Mouse (Mus musculus) E14TG2a.4 (cell line): ENCODE measurements at regions not wholly inside any gene's neighbourhood (a gene's known extent, or its start where the extent isn't known, plus 50 kb on each side); places are given as distances from the start of the nearest gene placed in this dataset.

Source experiments
- H3K27me3 ChIP-seq: 2 replicates; pipeline ENCODE4 v1.6.1; 2014; ENCODE audit warnings: low read length, control low read depth; ENCODE audit not compliant: insufficient read depth
- H3K36me3 ChIP-seq: 2 replicates; pipeline ENCODE4 v1.6.1; 2014; ENCODE audit warnings: low read length, control low read depth; ENCODE audit not compliant: insufficient read depth
- H3K4me1 ChIP-seq: replicated peaks from 2 replicates; pipeline ENCODE4 v1.6.1; 2014; ENCODE audit warnings: low read depth, low read length, control low read depth
- H3K4me3 ChIP-seq: replicated peaks from 2 replicates; pipeline ENCODE4 v1.5.1; 2014; ENCODE audit warnings: mild to moderate bottlenecking, low read length
- H3K9me3 ChIP-seq: 2 replicates; pipeline ENCODE4 v1.6.1; 2014; ENCODE audit warnings: low read length, control low read depth
- CTCF ChIP-seq: conservative IDR thresholded peaks from 2 replicates; pipeline ENCODE4 v1.5.1; 2014; ENCODE audit warnings: low read length
- NANOG ChIP-seq: IDR thresholded peaks from 2 replicates; pipeline ENCODE4 v1.6.1; 2014; ENCODE audit warnings: borderline replicate concordance, low read length, mixed read lengths
- POU5F1 ChIP-seq: IDR thresholded peaks from 2 replicates; pipeline ENCODE4 v1.6.1; 2014; ENCODE audit warnings: low read length, borderline replicate concordance

DNA sequence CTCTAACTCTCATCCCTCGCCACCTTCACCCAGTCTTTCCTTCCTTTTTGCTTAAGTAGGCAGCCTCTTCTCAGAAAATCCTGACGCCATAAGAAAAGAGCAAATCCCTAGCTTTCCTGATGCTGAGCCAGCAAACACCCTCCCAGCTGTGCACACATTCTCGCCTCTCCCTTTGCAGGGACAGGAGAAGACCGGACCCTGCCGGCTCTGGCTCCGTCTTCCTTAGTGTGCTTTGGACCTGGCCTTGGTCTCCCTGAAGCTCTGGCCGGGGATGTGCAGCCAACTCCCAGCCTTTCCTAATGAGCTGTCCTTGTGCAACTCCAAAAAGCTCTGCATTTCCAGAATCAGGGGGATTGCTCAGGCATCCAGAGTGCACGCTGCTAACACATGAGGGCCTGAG is 191.5 kb upstream of the Rgma start:
- H3K36me3 ChIP-seq, result no peaks in the 10 kb centered on the region
- H3K27me3 ChIP-seq, result peaks cover 9% of the 10 kb centered on the region; the same call in 1 of the 2 replicates
- no peaks in the 10 kb centered on the region for H3K9me3 ChIP-seq
- H3K4me3 ChIP-seq, result no peak overlapping the region
- TF ChIP-seq CTCF, result no peak
- no peak for TF ChIP-seq POU5F1
- no peak for TF ChIP-seq NANOG
- H3K4me1 ChIP-seq, result no peaks in the 10 kb centered on the region

DNA sequence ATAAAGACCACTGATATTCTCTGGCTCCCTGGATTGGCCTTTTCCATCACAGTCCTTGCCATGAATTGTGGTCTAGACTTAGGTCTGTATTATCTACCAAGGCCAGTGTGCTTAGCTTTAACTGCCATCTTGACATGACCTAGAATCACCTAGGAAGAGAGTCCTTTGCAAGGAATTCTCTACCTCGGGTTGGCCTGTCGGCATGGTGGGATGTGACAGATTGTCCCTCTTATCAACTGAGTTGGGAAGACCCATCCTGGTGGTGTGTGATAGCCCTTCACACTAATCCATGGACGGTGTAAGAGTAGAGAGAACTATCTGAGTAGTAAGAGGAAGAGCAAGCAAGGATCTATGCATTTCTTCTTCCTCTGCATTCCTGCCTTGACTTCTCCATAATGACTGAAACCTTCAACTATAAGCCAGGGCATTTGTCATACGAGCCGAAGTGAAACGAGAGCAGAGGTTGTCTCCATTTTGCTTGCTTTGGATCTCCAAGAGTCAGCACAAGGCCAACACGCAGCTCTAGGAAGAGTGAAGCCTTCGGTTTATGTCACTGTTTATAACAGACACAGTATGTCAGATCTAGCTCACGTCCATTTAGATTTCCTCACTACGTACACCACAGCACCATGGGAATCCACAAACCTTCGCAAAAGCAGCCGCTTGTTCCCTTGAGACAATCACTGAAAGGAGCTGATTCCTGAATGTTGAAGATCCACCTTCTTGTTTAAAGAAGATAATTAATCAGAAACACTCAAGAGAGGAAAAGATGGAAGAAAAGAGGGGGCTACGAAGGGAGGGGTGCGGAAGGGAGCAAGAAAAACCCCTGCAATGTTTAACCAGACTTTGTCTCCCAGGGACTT is 190.9 kb upstream of the Rgma start:
- no peaks in the 10 kb centered on the region for H3K9me3 ChIP-seq
- H3K36me3 ChIP-seq, result no peaks in the 10 kb centered on the region
- no peaks in the 10 kb centered on the region for H3K4me1 ChIP-seq
- no peak for TF ChIP-seq CTCF
- no peak for TF ChIP-seq NANOG
- TF ChIP-seq POU5F1, result no peak
- no peak overlapping the region for H3K4me3 ChIP-seq
- peaks cover 9% of the 10 kb centered on the region; the same call in 1 of the 2 replicates for H3K27me3 ChIP-seq

DNA sequence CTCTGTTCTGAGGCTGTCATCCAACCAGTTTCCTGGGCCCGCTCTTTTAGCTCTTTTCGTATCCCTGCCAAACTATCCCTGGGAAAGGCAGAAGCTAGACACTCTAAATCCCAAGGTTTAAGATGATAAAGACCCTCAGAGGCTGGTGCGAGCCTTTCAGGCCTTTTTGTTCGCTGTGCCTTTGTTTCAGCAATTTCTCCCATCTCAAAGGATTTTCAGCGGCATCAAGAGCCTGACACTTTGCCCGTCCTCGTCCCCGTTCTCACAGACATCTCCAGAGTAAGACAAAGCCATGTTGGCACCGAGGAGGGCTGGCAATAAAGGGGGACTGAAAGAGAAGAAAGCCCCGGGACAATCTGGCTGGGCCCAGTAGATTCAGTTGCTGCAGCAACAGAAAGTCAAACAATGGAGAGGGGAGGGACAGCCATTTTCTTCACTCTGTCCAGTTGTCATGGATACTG is 190.2 kb upstream of the Rgma start:
- H3K4me1 ChIP-seq, result no peaks in the 10 kb centered on the region
- no peaks in the 10 kb centered on the region for H3K9me3 ChIP-seq
- TF ChIP-seq CTCF, result no peak
- no peak for TF ChIP-seq NANOG
- TF ChIP-seq POU5F1, result no peak
- no peaks in the 10 kb centered on the region for H3K36me3 ChIP-seq
- H3K27me3 ChIP-seq, result peaks cover 9% of the 10 kb centered on the region; the same call in 1 of the 2 replicates
- H3K4me3 ChIP-seq, result no peak overlapping the region

DNA sequence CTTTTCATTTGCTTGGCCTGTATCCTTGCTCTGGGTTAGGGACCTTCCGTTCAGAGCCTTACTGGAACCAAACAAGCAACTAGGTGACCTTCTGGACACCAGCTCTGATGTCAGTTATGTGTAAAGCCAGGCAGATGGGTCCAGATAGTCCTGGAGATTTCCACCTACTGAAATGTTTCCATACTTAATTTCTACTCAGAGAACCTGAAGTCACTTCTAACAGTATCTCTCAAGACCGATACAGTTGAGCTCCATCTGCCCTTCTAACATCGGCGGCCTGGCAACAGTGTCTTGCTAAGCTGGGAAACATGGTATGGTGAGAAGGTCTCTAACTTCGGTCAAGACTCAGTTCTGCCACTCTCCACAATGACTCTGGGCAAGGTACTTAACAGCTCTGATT is 189.7 kb upstream of the Rgma start:
- TF ChIP-seq CTCF, result no peak
- TF ChIP-seq POU5F1, result no peak
- no peak for TF ChIP-seq NANOG
- H3K36me3 ChIP-seq, result no peaks in the 10 kb centered on the region
- H3K9me3 ChIP-seq, result no peaks in the 10 kb centered on the region
- no peaks in the 10 kb centered on the region for H3K4me1 ChIP-seq
- no peak overlapping the region for H3K4me3 ChIP-seq
- H3K27me3 ChIP-seq, result peaks cover 9% of the 10 kb centered on the region; the same call in 1 of the 2 replicates

DNA sequence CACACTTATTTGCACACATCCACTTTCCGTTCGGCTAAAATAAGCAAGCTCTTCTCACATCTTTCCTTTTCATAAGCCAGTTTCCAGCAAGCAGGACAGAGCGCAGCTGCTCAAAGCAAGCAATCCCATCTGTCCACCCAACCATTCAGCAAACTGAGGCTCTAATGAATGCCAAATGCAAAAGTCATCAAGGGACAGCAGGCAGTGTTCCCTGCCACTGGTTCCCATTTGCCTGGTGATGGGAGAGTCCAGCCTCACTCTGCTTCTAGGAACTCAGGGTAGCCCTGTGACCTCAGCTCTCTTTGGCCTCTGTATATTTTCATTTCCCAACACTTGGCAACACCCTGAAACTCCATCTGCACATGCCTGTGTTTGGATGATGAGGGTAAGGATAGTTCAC is 188.8 kb upstream of the Rgma start:
- no peak for TF ChIP-seq NANOG
- TF ChIP-seq CTCF, result no peak
- TF ChIP-seq POU5F1, result no peak
- no peaks in the 10 kb centered on the region for H3K36me3 ChIP-seq
- no peaks in the 10 kb centered on the region for H3K4me1 ChIP-seq
- H3K4me3 ChIP-seq, result no peak overlapping the region
- peaks cover 9% of the 10 kb centered on the region; the same call in 1 of the 2 replicates for H3K27me3 ChIP-seq
- H3K9me3 ChIP-seq, result no peaks in the 10 kb centered on the region

DNA sequence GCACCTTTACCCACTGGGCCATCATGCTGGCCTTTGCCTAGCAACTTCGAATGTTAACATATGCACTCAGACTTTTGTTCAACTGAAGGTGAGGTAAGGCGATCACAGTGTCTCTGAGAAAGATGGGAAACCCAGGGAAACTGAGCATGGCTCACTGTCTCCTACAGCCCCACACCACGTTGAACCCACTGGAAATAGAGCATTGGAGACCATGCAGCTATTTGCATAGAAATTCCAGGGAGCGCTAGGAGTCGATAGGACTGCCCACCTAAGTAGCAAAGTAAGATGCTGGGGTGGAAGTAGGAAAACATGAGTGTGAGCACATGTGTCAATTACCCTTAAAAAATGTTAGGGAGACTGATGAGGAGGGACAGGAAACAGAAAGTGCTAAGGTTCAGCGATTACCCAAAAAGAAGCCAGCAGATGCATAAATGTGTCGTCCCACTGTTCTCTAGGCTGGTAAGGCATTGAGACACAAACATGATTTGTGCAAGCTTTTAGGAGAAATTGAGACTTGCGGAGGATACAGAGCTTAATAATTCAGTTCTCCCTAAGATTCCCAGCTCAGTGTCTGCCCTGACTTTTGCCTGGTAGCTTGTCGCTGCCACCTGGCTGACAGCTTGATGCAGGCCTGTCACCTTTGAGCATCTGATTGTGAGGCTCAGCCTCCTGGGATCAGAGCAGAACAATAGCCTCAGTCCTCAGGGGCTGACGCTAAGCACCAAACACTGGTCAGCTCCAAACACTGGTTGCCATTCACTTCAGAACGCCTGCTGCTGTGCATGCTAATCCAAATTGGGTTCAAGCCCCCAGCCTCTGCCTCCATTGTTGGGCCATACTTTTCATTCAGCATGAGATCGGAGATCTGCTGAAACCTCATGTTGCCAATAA is 183.7 kb upstream of the Rgma start:
- TF ChIP-seq NANOG (no peak), POU5F1 (no peak), CTCF (no peak)

DNA sequence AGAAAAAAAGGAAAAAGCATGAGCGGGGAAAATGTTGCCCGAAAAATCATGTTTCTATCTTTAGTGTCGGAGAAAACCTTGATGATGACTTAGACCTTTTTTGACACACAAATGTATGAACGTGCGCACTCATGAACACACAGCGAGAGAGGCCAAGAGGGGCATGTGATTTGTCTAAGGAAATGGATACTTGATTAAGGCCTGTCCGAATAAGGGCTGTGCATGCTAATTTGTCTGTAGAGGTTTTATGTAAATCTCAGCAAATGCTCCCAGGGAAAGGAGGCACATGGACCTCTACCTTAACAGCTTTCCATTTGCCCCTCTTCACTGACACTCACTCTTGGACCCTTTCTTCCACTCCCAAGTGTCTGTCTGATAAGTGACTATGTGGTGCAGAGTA is 182.5 kb upstream of the Rgma start:
- H3K36me3 ChIP-seq, result no peaks in the 10 kb centered on the region
- TF ChIP-seq CTCF (no peak), POU5F1 (no peak)
- H3K4me1 ChIP-seq, result 0 out of 2 replicates have a peak, but pooled peaks cover 2% of the 10 kb centered on the region
- H3K9me3 ChIP-seq, result no peaks in the 10 kb centered on the region
- H3K4me3 ChIP-seq, result no peak overlapping the region
- peaks cover 4% of the 10 kb centered on the region; the same call in 1 of the 2 replicates for H3K27me3 ChIP-seq

More for the DNA sequence above, 183.7 kb upstream of the Rgma start:
- Histone ChIP-seq H3K4me1 (0 out of 2 replicates have a peak, but pooled peaks cover 2% of the 10 kb centered on the region), H3K4me3 (no peak overlapping the region), H3K27me3 (no peaks in the 10 kb centered on the region; the same call in 1 of the 2 replicates), H3K9me3 (no peaks in the 10 kb centered on the region), H3K36me3 (no peaks in the 10 kb centered on the region)

DNA sequence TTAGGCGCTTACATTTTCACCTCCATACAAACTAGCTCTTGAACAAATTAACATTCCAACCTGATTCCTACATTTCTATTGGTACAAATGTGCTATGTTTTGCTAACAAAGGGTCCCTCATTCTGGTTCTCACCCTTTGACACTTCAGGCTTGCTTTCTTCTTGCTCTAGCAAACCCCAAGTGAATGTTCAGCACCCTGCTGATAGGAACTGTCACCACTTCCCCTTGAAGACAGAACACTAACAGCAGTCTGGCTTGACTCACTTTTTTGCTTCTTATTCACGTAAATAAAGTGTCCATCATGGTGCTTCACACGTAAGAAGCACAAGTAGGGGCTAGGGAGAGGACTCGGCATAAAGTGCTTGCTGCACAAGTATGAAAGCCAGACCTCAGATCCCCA is 180.0 kb upstream of the Rgma start:
- Histone ChIP-seq H3K27me3 (peaks cover 11% of the 10 kb centered on the region; the same call in 1 of the 2 replicates), H3K4me3 (no peak overlapping the region), H3K4me1 (0 out of 2 replicates have a peak, but pooled peaks cover 2% of the 10 kb centered on the region), H3K36me3 (no peaks in the 10 kb centered on the region), H3K9me3 (no peaks in the 10 kb centered on the region)
- no peak for TF ChIP-seq NANOG
